9 mouse cellular contexts compared by ENCODE assay signal in genomic region chr2:163332368-163333055, GRCm38 (mm10).
DNase-seq lines count a peak whose midpoint lies in the region; ATAC-seq lines count a peak whose summit lies in the region.
"Had no signal": no experiment of that assay in that cellular context is flagged by ENCODE, and none has a peak within 500 bp of the region (broad histone marks: within the 10 kb centered on the region; RNA-seq: fewer than 3 reads in every experiment).

No protein-coding gene starts in this region.

- H3K4me1 ChIP-seq in heart, embryonic 10.5 days, result peaks cover 24% of the 10 kb centered on the region
- no peaks in the 10 kb centered on the region for H3K4me1 ChIP-seq in hindbrain, embryonic 16.5 days (ENCODE audit: control insufficient read depth, insufficient read depth, low read depth, low read length)

- no peak overlapping the region for H3K4me3 ChIP-seq in heart, embryonic 10.5 days
- H3K4me3 ChIP-seq in hindbrain, embryonic 16.5 days (ENCODE audit: low read length), result no peak overlapping the region

- peaks cover 30% of the 10 kb centered on the region for H3K36me3 ChIP-seq in heart, embryonic 10.5 days
- no peaks in the 10 kb centered on the region for H3K36me3 ChIP-seq in hindbrain, embryonic 16.5 days (ENCODE audit: control insufficient read depth, insufficient read depth, low read length)

- no peaks in the 10 kb centered on the region for H3K9me3 ChIP-seq in heart, embryonic 10.5 days
- no peaks in the 10 kb centered on the region for H3K9me3 ChIP-seq in hindbrain, embryonic 16.5 days (ENCODE audit: control insufficient read depth, low read length)

- no peak overlapping the region for H3K9ac ChIP-seq in hindbrain, embryonic 16.5 days (ENCODE audit: low read depth, low read length)

- 54% methylated on average over 13 of the region's 13 CpGs for WGBS in heart, embryonic 10.5 days
- WGBS in hindbrain, embryonic 16.5 days, result 65% methylated on average over 13 of the region's 13 CpGs

- peak overlapping the region; percentile 47; the same call in 1 of the 2 replicates for H3K27ac ChIP-seq in heart, embryonic 10.5 days
- no peak overlapping the region for H3K27ac ChIP-seq in hindbrain, embryonic 16.5 days (ENCODE audit: low read depth, low read length)

- no peak overlapping the region for H3K4me2 ChIP-seq in hindbrain, embryonic 16.5 days (ENCODE audit: low read length)

- no peak for ATAC-seq in hindbrain, embryonic 16.5 days

- H3K27me3 ChIP-seq in heart, embryonic 10.5 days (ENCODE audit: insufficient read depth, poor library complexity, severe bottlenecking), result peaks cover 15% of the 10 kb centered on the region
- H3K27me3 ChIP-seq in hindbrain, embryonic 16.5 days (replicated peaks; ENCODE audit: control insufficient read depth, insufficient read depth, low read length), result peaks cover 7% of the 10 kb centered on the region

- no peak for DNase-seq in heart, embryonic 10.5 days (ENCODE audit: low spot score)
- DNase-seq in heart, adult 11 months, result no peak
- peak; percentile 12 for DNase-seq in adipocyte (ENCODE audit: low spot score)
- DNase-seq in frontal cortex, adult 2 months (ENCODE audit: extremely low spot score in 1 of 2, low spot score in 1 of 2), result peak; percentile 64 to 73
- DNase-seq in left cerebral cortex, adult 9 months (ENCODE audit: low spot score in 2 of 2), result peak; percentile 32 to 65
- no peak for DNase-seq in urinary bladder, postnatal 4 days (ENCODE audit: low spot score in 2 of 2)
- no peak for DNase-seq in adrenal gland, adult 8-10 months
- DNase-seq: embryo, embryonic 11 days had no signal

Comparison
In these comparisons a context has a peak if more than half of its experiments do, and no peak if none do; other contexts are left out.
1. DNase-seq: peak in adipocyte (single experiment), frontal cortex, adult 2 months (2 of 2) and left cerebral cortex, adult 9 months (2 of 2); none in heart, embryonic 10.5 days (single experiment), heart, adult 11 months (single experiment), urinary bladder, postnatal 4 days (0 of 2) and adrenal gland, adult 8-10 months (single experiment).